Mouse (Mus musculus): ENCODE data around the gene Zfp553. TPM values are rescaled to one million over a fixed set of nuclear protein-coding genes. Genes with fewer than 3 reads are reported as not detected.

Gene Zfp553
- polyA plus RNA-seq, 1 experiment from 2014 or later = 24.3 TPM

- Histone ChIP-seq H3K27ac (ENCODE audit: low read depth) (peak overlapping the region; percentile 82), H3K9ac (peak overlapping the region; percentile 66), H3K4me1 (ENCODE audit: insufficient read depth) (peaks cover 6% of the 10 kb centered on the region; the same call in 1 of the 2 replicates), H3K36me3 (ENCODE audit: insufficient read depth) (peaks cover 80% of the 10 kb centered on the region), H3K4me3 (ENCODE audit: low read depth, low read length) (peak overlapping the region; percentile 69), H3K4me2 (peak overlapping the region; percentile 78), H3K27me3 (ENCODE audit: insufficient read depth, low read length) (no peaks in the 10 kb centered on the region), H3K9me3 (ENCODE audit: low read depth, low read length) (no peaks in the 10 kb centered on the region)
- DNase-seq = no peak
- no peak for ATAC-seq (ENCODE audit: insufficient read depth)
- TF ChIP-seq CTCF (IDR thresholded peaks at IDR 0.05; ENCODE audit: low read depth) = no peak
- WGBS = 51% methylated on average over 11 of the region's 11 CpGs
These were observed 36.4 kb upstream of the Zfp553 start for GRCm38 (mm10) chr7:127196484-127196883.

- Histone ChIP-seq H3K27me3 (ENCODE audit: insufficient read depth, low read length) (no peaks in the 10 kb centered on the region), H3K9me3 (ENCODE audit: low read depth, low read length) (no peaks in the 10 kb centered on the region), H3K36me3 (ENCODE audit: insufficient read depth) (peaks cover 29% of the 10 kb centered on the region), H3K9ac (peak overlapping the region; percentile 86), H3K27ac (ENCODE audit: low read depth) (0 out of 2 replicates have a peak overlapping the region, but pooled peaks have one; percentile 82), H3K4me2 (peak overlapping the region; percentile 96), H3K4me3 (ENCODE audit: low read depth, low read length) (peak overlapping the region; percentile 74), H3K4me1 (ENCODE audit: insufficient read depth) (peaks cover 7% of the 10 kb centered on the region)
- ATAC-seq (ENCODE audit: insufficient read depth) (no peak), DNase-seq (no peak)
- 55% methylated on average over 2 of the region's 2 CpGs for WGBS
- TF ChIP-seq CTCF (IDR thresholded peaks at IDR 0.05; ENCODE audit: low read depth) = no peak
These were observed 26.3 kb upstream of the Zfp553 start for GRCm38 (mm10) chr7:127206606-127207005.

GRCm38 (mm10) chr7:127207374-127208294, 25.2 kb upstream of the Zfp553 start:
- Histone ChIP-seq H3K27me3 (ENCODE audit: insufficient read depth, low read length) (no peaks in the 10 kb centered on the region), H3K4me2 (peak overlapping the region; percentile 96), H3K27ac (ENCODE audit: low read depth) (peak overlapping the region; percentile 82), H3K9me3 (ENCODE audit: low read depth, low read length) (no peaks in the 10 kb centered on the region), H3K36me3 (ENCODE audit: insufficient read depth) (peaks cover 22% of the 10 kb centered on the region), H3K4me3 (ENCODE audit: low read depth, low read length) (peak overlapping the region; percentile 74), H3K4me1 (ENCODE audit: insufficient read depth) (peaks cover 7% of the 10 kb centered on the region), H3K9ac (peak overlapping the region; percentile 86)
- ATAC-seq (ENCODE audit: insufficient read depth) = no peak; the same call in 1 of the 2 replicates
- TF ChIP-seq CTCF (IDR thresholded peaks at IDR 0.05; ENCODE audit: low read depth) = no peak
- WGBS = 0% methylated on average over 50 of the region's 53 CpGs
- no peak for DNase-seq

- H3K27me3 ChIP-seq (ENCODE audit: insufficient read depth, low read length) = no peaks in the 10 kb centered on the region
- H3K9me3 ChIP-seq (ENCODE audit: low read depth, low read length) = no peaks in the 10 kb centered on the region
- peak; percentile 15 for ATAC-seq (ENCODE audit: insufficient read depth)
- peak within 1 kb of the TSS; percentile 74 for H3K4me3 ChIP-seq (ENCODE audit: low read depth, low read length)
- H3K27ac ChIP-seq (ENCODE audit: low read depth) = peak within 1 kb of the TSS; percentile 82
- peaks cover 7% of the 10 kb centered on the region for H3K4me1 ChIP-seq (ENCODE audit: insufficient read depth)
- peaks cover 16% of the 10 kb centered on the region for H3K36me3 ChIP-seq (ENCODE audit: insufficient read depth)
- no CpG with 5 or more reads among the region's 44 CpGs for WGBS
- H3K9ac ChIP-seq = peak within 1 kb of the TSS; percentile 86
- H3K4me2 ChIP-seq = peak within 1 kb of the TSS; percentile 96
- TF ChIP-seq CTCF (IDR thresholded peaks at IDR 0.05; ENCODE audit: low read depth) = no peak
- no peak for DNase-seq
These were observed 24.6 kb upstream of the Zfp553 start, which contains the start of gene Tbc1d10b for GRCm38 (mm10) chr7:127208295-127208552. TSS of gene Tbc1d10b (minus strand) at chr7:127208468.

- peaks cover 7% of the 10 kb centered on the region for H3K4me1 ChIP-seq (ENCODE audit: insufficient read depth)
- DNase-seq (peak; percentile 97), ATAC-seq (ENCODE audit: insufficient read depth) (peak; percentile 95)
- peak within 1 kb of the TSS; percentile 82 for H3K27ac ChIP-seq (ENCODE audit: low read depth)
- peak within 1 kb of the TSS; percentile 86 for H3K9ac ChIP-seq
- H3K4me2 ChIP-seq = peak within 1 kb of the TSS; percentile 96
- whole genome bisulfite sequencing = under 1% methylated on average over 33 of the region's 44 CpGs
- H3K4me3 ChIP-seq (ENCODE audit: low read depth, low read length) = peak within 1 kb of the TSS; percentile 74
- TF ChIP-seq CTCF (IDR thresholded peaks at IDR 0.05; ENCODE audit: low read depth) = peak; percentile 66
- no peaks in the 10 kb centered on the region for H3K27me3 ChIP-seq (ENCODE audit: insufficient read depth, low read length)
- no peaks in the 10 kb centered on the region for H3K9me3 ChIP-seq (ENCODE audit: low read depth, low read length)
- peaks cover 10% of the 10 kb centered on the region for H3K36me3 ChIP-seq (ENCODE audit: insufficient read depth)
These were observed 24.1 kb upstream of the Zfp553 start, which contains the start of gene Mylpf for GRCm38 (mm10) chr7:127208553-127209438. TSS of gene Mylpf (plus strand) at chr7:127208890.

- TF ChIP-seq CTCF (IDR thresholded peaks at IDR 0.05; ENCODE audit: low read depth) = no peak
- Histone ChIP-seq H3K27me3 (ENCODE audit: insufficient read depth, low read length) (peaks cover 4% of the 10 kb centered on the region; the same call in 1 of the 2 replicates), H3K36me3 (ENCODE audit: insufficient read depth) (peaks cover 4% of the 10 kb centered on the region; the same call in 1 of the 2 replicates), H3K4me1 (ENCODE audit: insufficient read depth) (peaks cover 7% of the 10 kb centered on the region), H3K9me3 (ENCODE audit: low read depth, low read length) (no peaks in the 10 kb centered on the region), H3K9ac (0 out of 2 replicates have a peak overlapping the region, but pooled peaks have one; percentile 28), H3K4me2 (peak overlapping the region; percentile 96), H3K27ac (ENCODE audit: low read depth) (no peak overlapping the region), H3K4me3 (ENCODE audit: low read depth, low read length) (no peak overlapping the region; the same call in 1 of the 2 replicates)
- WGBS = 74% methylated on average over 5 of the region's 5 CpGs
- DNase-seq = no peak
- ATAC-seq (ENCODE audit: insufficient read depth) = no peak
These were observed 23.0 kb upstream of the Zfp553 start for GRCm38 (mm10) chr7:127209851-127210250.

Measured in lung, embryonic 14.5 days (tissue).